Mouse (Mus musculus) midbrain, postnatal 0 days (tissue): ENCODE results near the gene Tm7sf2. TPM values are rescaled to one million over a fixed set of nuclear protein-coding genes. Genes with fewer than 3 reads are reported as not detected.

Source experiments
- ATAC-seq: fragments of 200-750 bp; cut with Nextera tagmentation; 2 replicates; pipeline ENCODE4 v1.8.0; 2017; ENCODE audit warnings: moderate number of reproducible peaks, mild to moderate bottlenecking, moderate TSS enrichment, moderate library complexity; ENCODE audit not compliant: low FRiP score
- DNase-seq: peaks from one replicate; pipeline ENCODE4 v3.0.0-alpha.2; 2015; ENCODE audit warnings: low spot score
- H3K27ac ChIP-seq: fragments of 300-500 bp; sonication (generic); 2 replicates; pipeline ENCODE4 v1.5.1; 2014; ENCODE audit warnings: low read depth, mild to moderate bottlenecking, low read length, mixed read lengths
- H3K27me3 ChIP-seq: fragments of 300-500 bp; sonication (generic); 2 replicates; pipeline ENCODE4 v1.6.1; 2014; ENCODE audit warnings: low read length, control low read depth, mixed read lengths; ENCODE audit not compliant: insufficient read depth
- H3K36me3 ChIP-seq: fragments of 300-500 bp; sonication (generic); 2 replicates; pipeline ENCODE4 v1.6.1; 2014; ENCODE audit warnings: low read length, control low read depth, mixed read lengths; ENCODE audit not compliant: insufficient read depth
- H3K4me1 ChIP-seq: fragments of 300-500 bp; sonication (generic); 2 replicates; pipeline ENCODE4 v1.6.1; 2014; ENCODE audit warnings: mild to moderate bottlenecking, control low read depth, antibody characterized with exemption, low read length, mixed read lengths; ENCODE audit not compliant: insufficient read depth
- H3K4me2 ChIP-seq: fragments of 300-500 bp; sonication (generic); 2 replicates; pipeline ENCODE4 v1.6.1; 2014; ENCODE audit warnings: low read depth, mild to moderate bottlenecking, low read length, mixed read lengths; ENCODE audit not compliant: poor library complexity, severe bottlenecking
- H3K4me3 ChIP-seq: fragments of 300-500 bp; sonication (generic); 2 replicates; pipeline ENCODE4 v1.5.1; 2014; ENCODE audit warnings: low read depth, mild to moderate bottlenecking, low read length, moderate library complexity
- H3K9ac ChIP-seq: fragments of 300-500 bp; sonication (generic); replicated peaks from 2 replicates; pipeline ENCODE4 v1.6.1; 2014; ENCODE audit warnings: mild to moderate bottlenecking, low read length, moderate library complexity, mixed read lengths; ENCODE audit not compliant: poor library complexity, severe bottlenecking
- H3K9me3 ChIP-seq: fragments of 300-500 bp; sonication (generic); 2 replicates; pipeline ENCODE4 v1.6.1; 2016; ENCODE audit warnings: low read length, control low read depth
- CTCF ChIP-seq: IDR thresholded peaks from 2 replicates; pipeline ENCODE4 v1.5.1; 2016; ENCODE audit warnings: antibody characterized with exemption, mild to moderate bottlenecking
- WGBS: fragments of 180-500 bp; shearing (Covaris S2); extraction: QIAGEN DNeasy Blood & Tissue Kit; methylation state at CpG from one replicate; pipeline ENCODE4 v1.1.7; 2014; 5-methylcytosine and 5-hydroxymethylcytosine counted together
- polyA plus RNA-seq: library from polyadenylated mRNA; unstranded; fragments of >200 nt; fragmentation: Nextera tagmentation; extraction: Ambion mirVana; gene quantifications from 2 replicates; pipeline ENCODE4 v1.2.1, GENCODE M21; 2015
- total RNA-seq: library from RNA; depleted of rRNA; stranded (reverse); fragments of >200 nt; gene quantifications from 2 replicates; pipeline ENCODE4 v1.2.3, GENCODE M21; 2014

Gene Tm7sf2
- total and polyA plus RNA-seq, 2 experiments from 2014 or later = 50.2 to 79.5 TPM

GRCm38 (mm10) chr19:6030520-6031280 is 37.5 kb downstream of the Tm7sf2 start:
- 72% methylated on average over 13 of the region's 14 CpGs for whole genome bisulfite sequencing
- H3K4me3 ChIP-seq = no peak overlapping the region
- no peaks in the 10 kb centered on the region for H3K27me3 ChIP-seq
- no peak for TF ChIP-seq CTCF
- ATAC-seq = no peak
- no peaks in the 10 kb centered on the region for H3K36me3 ChIP-seq
- H3K9ac ChIP-seq = no peak overlapping the region
- DNase-seq = no peak
- H3K4me1 ChIP-seq = no peaks in the 10 kb centered on the region
- H3K27ac ChIP-seq = no peak overlapping the region
- H3K9me3 ChIP-seq = no peaks in the 10 kb centered on the region
- no peak overlapping the region for H3K4me2 ChIP-seq

- H3K4me1 ChIP-seq = no peaks in the 10 kb centered on the region
- H3K36me3 ChIP-seq = no peaks in the 10 kb centered on the region
- no peak overlapping the region for H3K27ac ChIP-seq
- no peak for ATAC-seq
- no peak overlapping the region for H3K4me2 ChIP-seq
- no peak overlapping the region for H3K9ac ChIP-seq
- DNase-seq = no peak
- H3K9me3 ChIP-seq = no peaks in the 10 kb centered on the region
- no peaks in the 10 kb centered on the region for H3K27me3 ChIP-seq
- TF ChIP-seq CTCF = no peak
- WGBS = 77% methylated on average over 9 of the region's 9 CpGs
- H3K4me3 ChIP-seq = no peak overlapping the region
These were observed 38.7 kb downstream of the Tm7sf2 start for GRCm38 (mm10) chr19:6029426-6029825.

- no peak for ATAC-seq
These were observed 39.2 kb downstream of the Tm7sf2 start for GRCm38 (mm10) chr19:6028991-6029390.

GRCm38 (mm10) chr19:6023930-6024329 is 44.2 kb downstream of the Tm7sf2 start:
- Histone ChIP-seq H3K9ac (no peak overlapping the region), H3K4me1 (no peaks in the 10 kb centered on the region), H3K4me3 (no peak overlapping the region), H3K36me3 (no peaks in the 10 kb centered on the region), H3K27ac (no peak overlapping the region), H3K4me2 (no peak overlapping the region), H3K27me3 (no peaks in the 10 kb centered on the region), H3K9me3 (no peaks in the 10 kb centered on the region)
- ATAC-seq (no peak), DNase-seq (no peak)
- TF ChIP-seq CTCF = no peak
- WGBS = 82% methylated on average over 7 of the region's 7 CpGs

More at GRCm38 (mm10) chr19:6028991-6029390, 39.2 kb downstream of the Tm7sf2 start:
- Histone ChIP-seq H3K9ac (no peak overlapping the region), H3K9me3 (no peaks in the 10 kb centered on the region), H3K4me1 (no peaks in the 10 kb centered on the region), H3K27ac (no peak overlapping the region), H3K4me2 (no peak overlapping the region), H3K4me3 (no peak overlapping the region), H3K36me3 (no peaks in the 10 kb centered on the region), H3K27me3 (no peaks in the 10 kb centered on the region)
- WGBS = 88% methylated on average over 6 of the region's 6 CpGs
- DNase-seq = no peak
- TF ChIP-seq CTCF = no peak

GRCm38 (mm10) chr19:6023059-6023458 is 45.1 kb downstream of the Tm7sf2 start:
- WGBS = 72% methylated on average over 8 of the region's 8 CpGs
- H3K9me3 ChIP-seq = no peaks in the 10 kb centered on the region
- no peaks in the 10 kb centered on the region for H3K27me3 ChIP-seq
- no peak overlapping the region for H3K4me3 ChIP-seq
- no peak overlapping the region for H3K27ac ChIP-seq
- H3K9ac ChIP-seq = no peak overlapping the region
- no peaks in the 10 kb centered on the region for H3K36me3 ChIP-seq
- no peaks in the 10 kb centered on the region for H3K4me1 ChIP-seq
- ATAC-seq = no peak
- no peak for TF ChIP-seq CTCF
- no peak overlapping the region for H3K4me2 ChIP-seq
- DNase-seq = no peak

- Histone ChIP-seq H3K27ac (no peak overlapping the region), H3K4me3 (no peak overlapping the region), H3K9ac (no peak overlapping the region), H3K9me3 (no peaks in the 10 kb centered on the region), H3K4me2 (no peak overlapping the region), H3K4me1 (0 out of 2 replicates have a peak, but pooled peaks cover 7% of the 10 kb centered on the region), H3K27me3 (peaks cover 5% of the 10 kb centered on the region; the same call in 1 of the 2 replicates), H3K36me3 (no peaks in the 10 kb centered on the region)
- TF ChIP-seq CTCF = no peak
- no peak for ATAC-seq
- no peak for DNase-seq
- 59% methylated on average over 3 of the region's 3 CpGs for WGBS
These were observed 47.9 kb downstream of the Tm7sf2 start for GRCm38 (mm10) chr19:6020276-6020675.
